Mouse (Mus musculus) gastrocnemius, postnatal 4 days (tissue): ENCODE measurements around the gene Ap5s1. TPM values are rescaled to one million over a fixed set of nuclear protein-coding genes. Genes with fewer than 3 reads are reported as not detected.
"Not testable (repeated sequence)": the region's sequence is repeated elsewhere in the genome, so short reads cannot be mapped to it uniquely, and the experiment has no call there.

Experiments used
- DNase-seq, 2 experiments: peaks; one replicate each; pipeline ENCODE4 v3.0.0; 2021 to 2022; ENCODE audit warnings: low spot score in 2 of 2, mixed read lengths in 2 of 2
- total RNA-seq, 2 experiments: library from RNA; stranded (reverse); gene quantifications; 2 replicates each; pipeline ENCODE4 v1.2.3; 2021

The Ap5s1 gene
- total RNA-seq, 2 experiments from 2014 or later: 17.4 to 21.7 TPM

GRCm38 (mm10) chr2:131215941-131216858 lies 9.3 kb downstream of the Ap5s1 start:
- DNase-seq: no peak

- no peak for DNase-seq
Observed at GRCm38 (mm10) chr2:131220030-131220429, 13.2 kb downstream of the Ap5s1 start.

- no peak for DNase-seq
Observed at GRCm38 (mm10) chr2:131221853-131222515, 15.1 kb downstream of the Ap5s1 start.

- DNase-seq: no peak
Observed at GRCm38 (mm10) chr2:131222562-131222961, 15.7 kb downstream of the Ap5s1 start.

GRCm38 (mm10) chr2:131223569-131223968 lies 16.7 kb downstream of the Ap5s1 start:
- DNase-seq: no peak

- DNase-seq: no peak
Observed at GRCm38 (mm10) chr2:131225178-131225577, 18.3 kb downstream of the Ap5s1 start.

- not testable (repeated sequence) for DNase-seq
Observed at GRCm38 (mm10) chr2:131226669-131227068, 19.8 kb downstream of the Ap5s1 start.

- DNase-seq: no peak
Observed at GRCm38 (mm10) chr2:131227243-131227642, 20.4 kb downstream of the Ap5s1 start.

- no peak for DNase-seq
Observed at GRCm38 (mm10) chr2:131232558-131232957, 25.7 kb downstream of the Ap5s1 start.

- DNase-seq: peak; percentile 92 to 96
Observed at GRCm38 (mm10) chr2:131233307-131234126, 26.6 kb downstream of the Ap5s1 start, which contains the start of gene Mavs. Gene Mavs, plus strand, starts transcription at chr2:131234063.

- no peak for DNase-seq
Observed at GRCm38 (mm10) chr2:131234127-131234650, 27.3 kb downstream of the Ap5s1 start.

GRCm38 (mm10) chr2:131234970-131235635 lies 28.2 kb downstream of the Ap5s1 start:
- DNase-seq: no peak

- no peak for DNase-seq
Observed at GRCm38 (mm10) chr2:131242180-131242579, 35.3 kb downstream of the Ap5s1 start.

GRCm38 (mm10) chr2:131242929-131243328 lies 36.1 kb downstream of the Ap5s1 start:
- DNase-seq: no peak

- DNase-seq: peak; percentile 39 to 74
Observed at GRCm38 (mm10) chr2:131253681-131254328, 46.9 kb downstream of the Ap5s1 start.

GRCm38 (mm10) chr2:131254329-131254713 lies 47.4 kb downstream of the Ap5s1 start:
- peak in 1 of 2 experiments; percentile 47 for DNase-seq

- no peak for DNase-seq
Observed at GRCm38 (mm10) chr2:131255738-131256137, 48.9 kb downstream of the Ap5s1 start.

GRCm38 (mm10) chr2:131258693-131259092 lies 51.8 kb downstream of the Ap5s1 start:
- no peak for DNase-seq

GRCm38 (mm10) chr2:131260544-131261307 lies 53.8 kb downstream of the Ap5s1 start:
- DNase-seq: no peak
